Mouse (Mus musculus) kidney, adult 11 months (tissue): ENCODE results near the gene Ntpcr.

Experiments
- DNase-seq: peaks from one replicate; pipeline ENCODE4 v3.0.0; 2022

The Ntpcr gene

DNA sequence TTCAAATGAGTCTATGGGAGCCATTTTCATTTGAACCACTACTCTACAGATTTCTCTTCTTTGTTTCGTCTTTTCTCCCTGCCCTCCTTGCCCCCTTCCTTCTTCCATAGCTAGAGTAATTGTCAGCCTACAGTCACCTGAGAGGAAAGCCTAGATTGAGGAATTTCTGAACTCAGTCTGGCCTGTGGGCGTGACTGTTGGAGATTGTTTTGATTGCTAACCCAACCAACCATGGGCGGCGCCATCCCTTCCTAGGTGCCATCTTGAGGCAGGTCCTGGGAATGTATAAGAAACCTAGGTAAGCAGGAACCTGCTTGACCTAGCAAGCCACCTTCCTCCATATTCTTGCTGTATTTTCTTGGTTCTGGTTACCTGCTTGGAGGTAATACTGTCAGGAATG lies 3.6 kb upstream of the Ntpcr start:
- no peak for DNase-seq

DNA sequence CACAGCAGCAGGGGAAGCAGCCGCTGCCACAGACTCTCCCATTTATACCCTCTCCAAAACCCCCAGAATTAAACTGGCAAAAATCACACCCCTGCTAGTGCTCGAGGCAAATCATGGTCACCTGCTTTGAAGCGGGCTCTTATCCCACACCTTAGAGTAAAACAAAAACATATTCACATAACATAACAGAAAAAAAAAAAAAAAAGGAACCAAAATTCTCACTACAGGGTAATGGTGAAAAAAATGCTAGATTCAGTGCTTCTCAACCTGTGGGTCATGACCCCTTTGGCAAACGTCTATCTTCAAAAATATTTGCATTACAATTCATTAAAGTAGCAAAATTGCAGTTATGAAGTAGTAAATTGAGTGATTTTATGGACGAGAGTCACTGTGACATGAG lies 2.8 kb upstream of the Ntpcr start:
- no peak for DNase-seq

DNA sequence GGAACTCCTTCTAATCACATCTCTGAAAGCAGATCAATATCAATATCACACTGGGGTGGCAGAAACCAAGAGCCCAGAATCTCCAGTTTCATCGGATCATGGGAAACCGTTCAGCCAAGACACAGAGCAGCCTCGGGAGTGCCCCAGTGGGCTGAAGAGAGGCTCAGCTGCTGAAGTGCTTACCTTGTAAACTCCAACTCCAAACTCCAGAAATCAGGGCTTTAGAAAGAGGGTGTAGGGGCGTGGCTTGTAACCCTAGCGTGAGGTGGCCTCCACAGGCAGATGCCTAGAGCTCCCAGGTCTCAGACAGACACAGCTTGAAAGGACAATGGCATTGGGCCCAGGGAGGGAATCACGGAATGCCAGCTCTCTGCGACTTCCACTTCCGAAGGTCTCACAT lies 2.0 kb upstream of the Ntpcr start:
- DNase-seq = no peak

- peak; percentile 81 for DNase-seq
These were observed 4.5 kb downstream of the Ntpcr start for GRCm38 (mm10) chr8:125733964-125734956.

- DNase-seq = no peak
These were observed 9.2 kb downstream of the Ntpcr start for GRCm38 (mm10) chr8:125738956-125739355.

DNA sequence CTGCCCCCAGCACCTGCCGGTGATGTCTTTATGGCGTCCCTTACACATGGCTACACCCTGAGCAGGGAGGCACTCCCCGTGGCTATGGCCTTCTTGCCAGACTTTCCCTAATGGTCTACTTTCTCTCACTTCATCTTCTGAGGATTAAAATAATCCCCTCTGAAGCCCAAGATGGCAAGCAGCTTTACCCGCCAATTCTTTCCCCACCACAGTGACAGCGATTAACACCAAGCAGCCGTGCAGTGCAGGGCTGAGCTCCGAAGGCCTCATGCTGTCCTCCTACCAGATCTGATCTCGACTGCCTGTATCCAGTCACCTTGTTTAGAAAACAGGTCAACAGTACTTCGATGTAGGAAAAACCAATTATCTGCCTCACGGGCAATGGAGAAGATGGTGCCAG lies 10.9 kb downstream of the Ntpcr start:
- no peak for DNase-seq

DNA sequence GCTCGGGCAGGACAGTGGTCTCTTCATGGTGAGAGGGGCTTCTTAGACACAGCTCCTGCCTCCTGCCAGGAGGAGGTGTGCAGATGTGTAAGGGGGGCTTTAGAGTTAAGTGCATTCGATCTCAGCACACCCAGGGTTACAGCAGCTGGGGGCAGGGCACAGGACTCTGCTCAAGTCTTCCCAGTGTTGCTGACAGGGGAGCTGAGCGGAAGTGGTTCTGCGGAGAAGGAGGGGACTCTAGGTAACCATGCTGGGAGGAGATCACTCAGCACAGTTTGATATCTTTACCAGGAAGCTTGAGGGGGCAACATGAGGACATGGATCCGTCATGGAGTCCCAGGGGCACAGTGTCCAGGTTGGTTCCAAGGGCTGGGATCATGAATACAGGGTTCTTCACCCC lies 11.6 kb downstream of the Ntpcr start:
- DNase-seq = no peak

DNA sequence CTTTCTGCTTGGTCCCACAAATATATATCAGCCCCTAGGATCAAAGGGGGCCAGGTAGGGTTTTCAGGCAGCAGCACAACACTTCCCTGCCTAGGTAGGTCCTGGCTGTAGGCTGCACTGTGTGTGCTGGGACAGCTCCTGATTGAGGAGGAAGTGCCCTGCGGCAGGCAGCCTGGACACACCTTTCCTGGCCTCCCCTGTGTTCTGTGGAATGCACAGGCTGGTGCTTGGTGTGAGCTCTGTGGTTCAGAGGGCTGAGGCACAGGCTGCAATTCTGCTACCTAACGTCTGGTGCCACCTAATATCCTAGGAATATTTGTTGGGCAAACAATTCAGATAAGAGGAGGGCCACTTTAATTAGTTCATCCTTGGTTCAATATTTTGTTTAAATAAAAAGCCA lies 12.1 kb downstream of the Ntpcr start:
- no peak for DNase-seq

- no peak for DNase-seq
These were observed 12.6 kb downstream of the Ntpcr start for GRCm38 (mm10) chr8:125742406-125742805.

DNA sequence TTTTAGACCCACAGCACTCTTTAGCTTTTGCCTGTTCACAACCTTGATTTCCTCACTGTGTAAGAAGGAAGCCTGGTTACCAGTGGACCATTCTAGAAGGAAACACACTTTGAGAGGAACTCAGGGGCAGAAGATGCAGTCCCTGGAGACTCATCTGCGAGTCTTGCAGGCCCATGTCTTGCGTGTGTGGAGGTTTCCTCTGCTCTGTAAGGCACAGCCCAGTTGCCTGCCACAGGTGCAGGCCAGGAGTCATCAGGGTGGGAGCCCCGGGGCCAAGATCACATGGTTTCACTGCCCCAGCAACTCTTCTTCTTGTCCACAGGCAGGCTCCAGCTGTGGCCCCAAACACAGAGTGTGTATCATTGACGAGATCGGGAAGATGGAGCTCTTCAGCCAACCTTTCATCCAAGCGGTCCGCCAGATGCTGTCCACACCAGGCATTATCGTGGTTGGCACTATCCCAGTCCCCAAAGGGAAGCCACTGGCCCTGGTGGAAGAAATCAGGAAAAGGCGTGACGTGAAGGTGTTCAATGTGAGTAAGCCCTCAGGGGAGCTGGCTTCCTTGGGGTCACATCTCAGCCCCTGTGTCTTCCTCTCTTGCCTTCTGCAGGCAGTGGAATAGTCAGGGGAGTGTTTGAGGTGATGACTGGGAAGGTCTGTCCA lies 15.3 kb downstream of the Ntpcr start:
- no peak for DNase-seq

GRCm38 (mm10) chr8:125747390-125747789 lies 17.6 kb downstream of the Ntpcr start:
- no peak for DNase-seq

DNA sequence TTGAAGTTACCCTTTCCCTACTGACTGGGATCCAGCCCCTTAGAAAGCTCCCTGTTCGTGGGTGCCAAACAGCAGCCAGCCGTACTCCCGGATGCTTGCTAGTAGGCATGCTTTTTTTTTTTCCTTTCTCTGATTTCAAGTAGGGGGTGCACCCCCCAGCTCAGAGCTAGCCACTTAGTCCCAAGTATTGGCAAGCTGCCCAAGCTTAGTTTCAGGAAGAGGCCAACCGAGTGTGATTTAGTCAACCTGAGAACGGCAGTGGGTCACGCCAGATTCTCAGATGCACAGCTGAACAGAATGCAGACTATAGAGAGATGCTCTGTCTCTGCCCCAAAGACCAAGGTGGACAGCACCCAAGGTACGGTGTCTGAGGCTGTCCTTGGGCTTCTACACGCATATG lies 21.1 kb downstream of the Ntpcr start:
- no peak for DNase-seq

DNA sequence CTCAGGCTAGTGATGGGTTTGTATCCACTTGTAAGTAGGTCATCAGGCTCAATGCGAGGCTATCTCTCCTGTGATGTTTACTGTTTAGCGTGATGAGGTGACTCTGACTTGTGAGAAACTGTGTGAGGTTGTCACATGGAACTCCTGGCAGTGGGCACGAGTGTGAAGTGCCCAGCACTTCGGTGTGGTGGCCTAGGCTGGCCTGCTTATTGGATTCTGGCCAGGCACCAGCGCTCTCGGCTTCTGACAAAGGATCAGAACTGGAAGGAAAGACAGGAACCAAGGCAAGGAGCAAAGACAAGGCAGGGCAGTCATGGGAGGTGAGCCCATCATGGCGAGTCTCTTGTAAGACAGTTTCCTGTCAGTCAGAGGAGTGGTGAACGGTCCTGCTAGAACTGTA lies 26.1 kb downstream of the Ntpcr start:
- DNase-seq = no peak

- DNase-seq = no peak
These were observed 26.8 kb downstream of the Ntpcr start for GRCm38 (mm10) chr8:125756391-125757105.

DNA sequence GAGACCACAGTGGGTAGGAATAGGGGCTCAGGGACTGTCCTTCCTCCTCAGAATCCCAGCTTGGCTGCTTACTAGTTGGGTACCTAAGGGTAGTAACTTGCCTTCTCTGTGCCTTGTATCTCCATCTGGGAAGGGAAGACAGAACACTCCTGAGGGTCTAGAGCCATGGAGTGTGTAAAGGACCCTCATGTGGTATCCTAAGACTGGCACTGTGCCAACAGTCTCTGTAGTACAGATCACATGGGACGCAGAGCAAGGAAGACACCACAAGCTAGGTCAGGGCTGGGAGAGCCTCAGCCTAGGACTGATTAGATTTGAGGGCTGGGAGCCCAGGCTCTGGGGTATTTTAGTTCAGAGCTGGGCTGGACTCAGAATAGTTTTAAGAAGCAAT lies 27.3 kb downstream of the Ntpcr start:
- DNase-seq = no peak

DNA sequence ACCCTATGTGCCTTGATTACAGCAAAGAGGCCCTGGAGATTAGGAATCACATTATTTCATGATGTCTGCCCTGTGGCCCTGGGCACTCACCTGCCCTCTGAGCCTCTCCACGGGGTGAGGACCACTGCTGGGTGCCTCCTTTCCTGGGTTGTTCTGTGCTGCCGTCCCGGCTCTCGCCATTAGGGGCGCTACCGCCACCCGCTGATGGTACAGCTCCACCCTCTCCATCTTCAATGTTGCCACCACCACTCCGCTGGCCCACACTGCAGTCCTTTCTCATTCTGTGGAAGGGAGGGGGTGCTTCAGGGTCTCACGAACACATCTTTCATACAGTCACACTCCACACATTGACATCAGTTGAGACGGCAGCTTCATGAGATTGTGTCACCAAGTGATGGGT lies 29.3 kb downstream of the Ntpcr start:
- no peak for DNase-seq

DNA sequence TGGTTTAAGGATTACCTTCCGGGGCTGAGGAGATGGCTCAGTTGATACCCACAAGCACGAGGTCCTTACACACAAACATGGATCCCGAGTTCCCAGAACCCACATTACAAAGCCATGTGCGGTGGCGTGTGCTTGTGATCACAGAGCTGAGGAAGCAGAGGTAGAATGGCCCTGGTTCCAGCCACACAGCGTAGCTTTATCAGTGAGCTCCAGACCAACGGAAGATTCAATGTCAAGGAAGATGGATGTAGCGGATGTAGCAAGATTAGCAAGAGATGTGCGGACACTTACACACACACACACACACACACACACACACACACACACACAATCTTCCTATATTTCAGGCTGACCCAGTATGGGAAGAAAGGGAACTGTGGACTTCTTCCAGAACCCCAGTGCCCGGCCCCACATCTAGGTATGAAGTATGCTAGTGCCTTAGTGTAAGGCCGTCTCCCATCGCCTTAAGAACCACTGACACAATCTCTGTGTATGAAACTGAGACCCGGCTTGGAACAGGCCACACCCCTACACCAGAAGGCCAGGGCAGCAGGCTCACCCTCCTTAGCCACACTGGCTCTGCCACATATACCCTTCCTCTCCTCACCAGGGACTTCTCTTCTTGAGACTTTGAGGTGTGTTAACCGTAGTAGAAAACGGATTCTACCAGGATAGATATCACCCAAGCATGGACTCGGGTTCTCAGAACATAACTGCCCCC lies 33.5 kb downstream of the Ntpcr start:
- DNase-seq = no peak

- DNase-seq = no peak
These were observed 38.3 kb downstream of the Ntpcr start for GRCm38 (mm10) chr8:125768079-125768478.

DNA sequence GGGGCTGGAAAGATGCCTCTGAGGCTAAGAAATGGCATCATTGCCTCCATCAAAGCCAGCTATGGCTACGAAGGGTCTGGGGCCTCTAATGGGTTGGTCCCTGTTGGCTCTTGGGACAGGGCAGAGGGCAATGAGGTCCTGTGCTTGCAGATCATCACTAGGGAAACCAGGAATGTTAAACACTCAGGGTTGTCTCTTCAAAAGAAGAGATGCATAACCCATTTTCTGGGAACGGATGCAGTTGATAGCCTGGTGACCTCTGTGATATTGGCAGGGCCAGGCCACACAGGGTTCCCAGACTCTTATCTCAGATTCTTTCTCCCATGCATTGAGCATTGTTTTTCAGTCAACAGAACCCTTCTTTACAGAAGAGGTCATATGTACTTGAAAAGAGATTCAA lies 42.5 kb downstream of the Ntpcr start:
- DNase-seq = no peak

GRCm38 (mm10) chr8:125773281-125773803 lies 43.6 kb downstream of the Ntpcr start:
- DNase-seq = no peak

DNA sequence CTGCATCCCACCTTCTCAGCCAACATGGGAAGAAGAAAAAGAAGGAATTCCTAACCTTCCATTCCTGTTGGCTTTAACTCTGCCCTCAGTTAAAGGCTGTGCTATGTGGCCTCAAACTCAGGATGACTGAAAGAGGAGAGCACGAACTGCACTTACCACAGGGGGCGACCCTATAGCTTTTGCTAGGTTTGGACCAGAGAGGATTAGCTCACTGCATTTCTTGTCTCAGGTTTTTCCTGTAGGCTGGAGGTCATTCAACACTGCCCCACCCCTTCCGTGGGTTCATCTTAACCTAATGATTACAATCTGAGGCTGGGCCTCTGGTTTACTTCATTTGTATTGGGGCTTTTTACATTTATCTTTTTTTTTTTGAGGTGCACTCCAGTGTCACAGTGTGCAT lies 45.3 kb downstream of the Ntpcr start:
- DNase-seq = no peak

- no peak for DNase-seq
These were observed 46.6 kb downstream of the Ntpcr start for GRCm38 (mm10) chr8:125776314-125776713.

GRCm38 (mm10) chr8:125776800-125777199 lies 47.0 kb downstream of the Ntpcr start:
- DNase-seq = no peak
